8 mouse cellular contexts compared by ENCODE assay signal in the genomic region with DNA sequence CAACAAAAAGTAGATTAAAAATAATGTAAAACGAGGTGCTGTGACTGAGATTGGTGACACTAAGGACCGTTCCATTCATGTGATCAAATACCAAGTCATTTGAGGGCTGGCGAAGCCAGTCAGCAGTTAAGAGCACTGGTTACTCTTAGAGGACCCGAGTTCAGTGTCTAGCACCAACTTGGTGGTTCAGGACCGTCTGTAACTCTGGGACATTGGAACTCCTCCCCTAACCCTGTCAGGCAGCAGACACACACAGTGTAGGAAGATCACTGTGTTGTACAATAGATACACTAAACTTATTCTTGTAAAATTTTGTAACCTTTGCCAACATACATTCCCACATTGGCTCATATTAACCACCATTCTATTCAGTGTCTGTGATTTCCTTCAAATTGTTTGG. TPM values are rescaled to one million over a fixed set of nuclear protein-coding genes. Genes with fewer than 3 reads are reported as not detected.
DNase-seq lines count a peak whose midpoint lies in the region; ATAC-seq and TF ChIP-seq lines count a peak whose summit lies in the region.

No protein-coding gene starts in this region.

- H3K27ac ChIP-seq in layer of hippocampus, adult 2 months: peak overlapping the region; percentile 89
- H3K27ac ChIP-seq in hindbrain, postnatal 0 days: no peak overlapping the region
- H3K27ac ChIP-seq in midbrain, postnatal 0 days (ENCODE audit: low read depth, low read length): no peak overlapping the region; the same call in 1 of the 2 replicates

- peak overlapping the region; percentile 83 for H3K9ac ChIP-seq in hindbrain, postnatal 0 days (replicated peaks; ENCODE audit: low read length)
- peak overlapping the region; percentile 79 for H3K9ac ChIP-seq in midbrain, postnatal 0 days (replicated peaks; ENCODE audit: low read length, poor library complexity, severe bottlenecking)

- H3K9me3 ChIP-seq in hindbrain, postnatal 0 days (ENCODE audit: low read length): no peaks in the 10 kb centered on the region
- H3K9me3 ChIP-seq in midbrain, postnatal 0 days (ENCODE audit: low read length): no peaks in the 10 kb centered on the region

- ATAC-seq in hindbrain, postnatal 0 days: no peak
- no peak for ATAC-seq in midbrain, postnatal 0 days (ENCODE audit: low FRiP score)

- 11% methylated on average over 5 of the region's 5 CpGs for WGBS in hindbrain, postnatal 0 days
- WGBS in midbrain, postnatal 0 days: 9% methylated on average over 5 of the region's 5 CpGs

- H3K4me1 ChIP-seq in hindbrain, postnatal 0 days (ENCODE audit: insufficient read depth, low read length): peaks cover 4% of the 10 kb centered on the region
- 0 out of 2 replicates have a peak, but pooled peaks cover 3% of the 10 kb centered on the region for H3K4me1 ChIP-seq in midbrain, postnatal 0 days (ENCODE audit: insufficient read depth, low read length)

- H3K4me2 ChIP-seq in hindbrain, postnatal 0 days (ENCODE audit: low read depth, low read length): peak overlapping the region; percentile 83
- H3K4me2 ChIP-seq in midbrain, postnatal 0 days (ENCODE audit: low read depth, low read length, poor library complexity, severe bottlenecking): peak overlapping the region; percentile 64

- peak overlapping the region; percentile 69 for H3K4me3 ChIP-seq in layer of hippocampus, adult 2 months
- H3K4me3 ChIP-seq in hindbrain, postnatal 0 days (ENCODE audit: low read length): peak overlapping the region; percentile 94
- H3K4me3 ChIP-seq in midbrain, postnatal 0 days (ENCODE audit: low read depth, low read length): peak overlapping the region; percentile 75

- H3K27me3 ChIP-seq in hindbrain, postnatal 0 days (ENCODE audit: insufficient read depth, low read length): no peaks in the 10 kb centered on the region
- no peaks in the 10 kb centered on the region for H3K27me3 ChIP-seq in midbrain, postnatal 0 days (ENCODE audit: insufficient read depth, low read length)

- TF ChIP-seq CTCF in layer of hippocampus, adult 2 months (conservative IDR thresholded peaks at IDR 0.05): no peak
- no peak for TF ChIP-seq CTCF in hindbrain, postnatal 0 days (IDR thresholded peaks at IDR 0.05; ENCODE audit: low read depth)
- no peak for TF ChIP-seq CTCF in midbrain, postnatal 0 days (IDR thresholded peaks at IDR 0.05)

- DNase-seq in layer of hippocampus, adult 2 months (ENCODE audit: low spot score in 2 of 2): no peak
- DNase-seq in layer of hippocampus, postnatal 25 days (ENCODE audit: extremely low spot score in 1 of 2, low spot score in 1 of 2): no peak
- DNase-seq in c-Kit-positive CD71-positive TER-119-positive erythroid progenitor cells, embryonic 14.5 days (ENCODE audit: low spot score): peak; percentile 4
- no peak for DNase-seq in hindbrain, postnatal 0 days (ENCODE audit: low spot score)
- DNase-seq in midbrain, postnatal 0 days (ENCODE audit: low spot score): no peak
- no peak for DNase-seq in urinary bladder, postnatal 10 days (ENCODE audit: low spot score)
- DNase-seq in thymus, postnatal 10 days (ENCODE audit: low spot score in 2 of 2): no peak
- DNase-seq in left cerebral cortex, adult 8-10 months (ENCODE audit: low spot score in 2 of 2): no peak

- H3K36me3 ChIP-seq in hindbrain, postnatal 0 days (ENCODE audit: insufficient read depth, low read length): peaks cover 14% of the 10 kb centered on the region; the same call in 1 of the 2 replicates
- peaks cover 18% of the 10 kb centered on the region for H3K36me3 ChIP-seq in midbrain, postnatal 0 days (ENCODE audit: insufficient read depth, low read length)

RNA-seq across cellular contexts. Expression of gene Gcfc2, which starts 0.8 kb away (rescaled TPM):
- total RNA-seq in layer of hippocampus, adult 2 months (2021): 10 to 100 TPM; 14.4 to 18.0 TPM
- total RNA-seq in layer of hippocampus, postnatal 25 days (2021): 10 to 100 TPM; 12.0 to 15.8 TPM
- total RNA-seq in hindbrain, postnatal 0 days (2014; rRNA removed): 9.5 and 9.8 TPM in 2 replicates
- polyA plus RNA-seq in hindbrain, postnatal 0 days (2015; fragmentation: Nextera tagmentation; extraction: Ambion mirVana): 5.2 and 6.5 TPM in 2 replicates
- total RNA-seq in midbrain, postnatal 0 days (2014; rRNA removed): 13.7 and 16.8 TPM in 2 replicates
- 3.3 and 4.9 TPM in 2 replicates for polyA plus RNA-seq in midbrain, postnatal 0 days (2015; fragmentation: Nextera tagmentation; extraction: Ambion mirVana)
- total RNA-seq in left cerebral cortex, adult 8-10 months (2022): 10 to 100 TPM in 3 of 4 experiments, 1 to 10 TPM in 1; 8.2 to 13.7 (median 10.7) TPM

RNA-seq across cellular contexts. Expression of gene Mrpl19, which starts 41.5 kb away (rescaled TPM):
- 10 to 100 TPM; 33.2 to 35.3 TPM for total RNA-seq in layer of hippocampus, adult 2 months (2021)
- total RNA-seq in layer of hippocampus, postnatal 25 days (2021): 10 to 100 TPM; 28.4 to 36.7 TPM
- total RNA-seq in hindbrain, postnatal 0 days (2014; rRNA removed): 4.3 and 5.2 TPM in 2 replicates
- polyA plus RNA-seq in hindbrain, postnatal 0 days (2015; fragmentation: Nextera tagmentation; extraction: Ambion mirVana): 31.9 and 36.4 TPM in 2 replicates
- 8.2 and 10.4 TPM in 2 replicates for total RNA-seq in midbrain, postnatal 0 days (2014; rRNA removed)
- 38.2 and 38.9 TPM in 2 replicates for polyA plus RNA-seq in midbrain, postnatal 0 days (2015; fragmentation: Nextera tagmentation; extraction: Ambion mirVana)
- 10 to 100 TPM; 32.4 to 41.1 (median 34.5) TPM for total RNA-seq in left cerebral cortex, adult 8-10 months (2022)
